Mouse (Mus musculus): Measurements from ENCODE around the gene Ppm1l. TPM values are rescaled to one million over a fixed set of nuclear protein-coding genes. Genes with fewer than 3 reads are reported as not detected.
"Not testable (repeated sequence)": the region's sequence is repeated elsewhere in the genome, so short reads cannot be mapped to it uniquely, and the experiment has no call there.

Ppm1l gene
- polyA plus RNA-seq, 1 experiment from 2014 or later: 24.2 TPM

DNA sequence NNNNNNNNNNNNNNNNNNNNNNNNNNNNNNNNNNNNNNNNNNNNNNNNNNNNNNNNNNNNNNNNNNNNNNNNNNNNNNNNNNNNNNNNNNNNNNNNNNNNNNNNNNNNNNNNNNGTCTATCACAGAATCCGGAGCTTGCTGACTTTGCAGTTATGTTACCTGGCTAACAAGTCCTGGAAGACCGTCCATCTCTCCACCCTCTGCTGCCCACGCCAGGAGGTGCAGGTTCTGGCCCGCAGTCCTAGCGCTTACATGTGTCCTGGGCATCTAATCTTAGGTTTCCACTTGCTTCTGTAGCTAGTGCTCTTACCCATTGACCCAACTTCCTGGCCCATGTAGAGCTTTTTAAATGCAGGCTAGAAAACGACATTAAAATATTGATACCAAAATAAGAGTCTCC lies 99.5 kb downstream of the Ppm1l start:
- H3K9ac ChIP-seq (replicated peaks): no peak overlapping the region
- no peak overlapping the region for H3K4me3 ChIP-seq (replicated peaks)
- 88% methylated on average over 6 of the region's 6 CpGs for WGBS
- H3K36me3 ChIP-seq: no peaks in the 10 kb centered on the region
- no peak for ATAC-seq (ENCODE audit: low FRiP score)
- no peak overlapping the region for H3K27ac ChIP-seq (replicated peaks)
- no peaks in the 10 kb centered on the region; the same call in 1 of the 2 replicates for H3K4me1 ChIP-seq
- no peaks in the 10 kb centered on the region for H3K9me3 ChIP-seq (replicated peaks)
- no peak overlapping the region for H3K4me2 ChIP-seq
- no peaks in the 10 kb centered on the region for H3K27me3 ChIP-seq (replicated peaks)

DNA sequence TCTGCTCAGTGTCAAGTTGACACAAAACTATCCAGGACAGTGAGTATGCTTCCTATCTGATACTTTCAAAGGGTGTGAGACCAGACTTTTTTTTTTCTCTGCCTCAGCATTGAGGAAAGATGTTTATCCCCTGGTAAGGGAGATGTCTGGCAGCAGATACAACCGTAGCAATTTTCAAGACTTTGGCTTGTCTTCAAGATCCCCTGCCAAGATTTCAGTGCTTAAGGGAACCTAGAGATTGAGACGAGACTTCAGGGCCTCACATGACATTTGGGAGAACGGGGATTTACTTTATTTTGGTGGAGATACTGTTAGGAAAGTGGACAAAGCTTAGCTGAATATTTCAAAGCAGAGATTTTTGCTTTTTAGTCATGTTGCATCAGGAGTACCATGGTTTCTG lies 106.1 kb downstream of the Ppm1l start:
- Histone ChIP-seq H3K4me3 (replicated peaks) (no peak overlapping the region), H3K36me3 (no peaks in the 10 kb centered on the region), H3K9me3 (replicated peaks) (no peaks in the 10 kb centered on the region), H3K9ac (replicated peaks) (no peak overlapping the region), H3K27me3 (replicated peaks) (no peaks in the 10 kb centered on the region), H3K27ac (replicated peaks) (no peak overlapping the region), H3K4me2 (no peak overlapping the region), H3K4me1 (peaks cover 3% of the 10 kb centered on the region; the same call in 1 of the 2 replicates)
- no peak for ATAC-seq (ENCODE audit: low FRiP score)
- 61% methylated on average over 3 of the region's 3 CpGs for WGBS

DNA sequence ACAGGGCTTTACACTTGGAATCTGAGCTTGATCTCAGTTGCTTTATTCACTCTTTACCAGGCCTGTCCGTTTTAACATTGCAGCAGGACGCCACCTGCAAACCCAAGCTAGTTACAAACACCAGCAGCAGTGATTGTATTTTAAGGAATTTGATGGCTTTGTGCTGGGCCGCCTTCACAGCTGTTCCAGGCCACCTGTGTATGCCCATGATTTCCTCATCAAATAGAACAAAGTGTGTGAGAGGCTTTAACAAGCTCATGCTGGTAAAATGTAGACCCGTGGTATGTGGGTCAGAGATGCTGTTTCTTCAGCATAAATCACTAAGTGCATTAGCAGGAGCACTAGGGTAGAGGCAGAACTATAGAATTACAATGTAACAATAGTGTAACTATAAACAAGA lies 106.7 kb downstream of the Ppm1l start:
- WGBS: 56% methylated on average over 4 of the region's 4 CpGs
- Histone ChIP-seq H3K36me3 (no peaks in the 10 kb centered on the region), H3K9ac (replicated peaks) (no peak overlapping the region), H3K4me2 (no peak overlapping the region), H3K9me3 (replicated peaks) (no peaks in the 10 kb centered on the region), H3K4me1 (peaks cover 3% of the 10 kb centered on the region; the same call in 1 of the 2 replicates), H3K27ac (replicated peaks) (no peak overlapping the region), H3K4me3 (replicated peaks) (no peak overlapping the region), H3K27me3 (replicated peaks) (no peaks in the 10 kb centered on the region)
- no peak for ATAC-seq (ENCODE audit: low FRiP score)

DNA sequence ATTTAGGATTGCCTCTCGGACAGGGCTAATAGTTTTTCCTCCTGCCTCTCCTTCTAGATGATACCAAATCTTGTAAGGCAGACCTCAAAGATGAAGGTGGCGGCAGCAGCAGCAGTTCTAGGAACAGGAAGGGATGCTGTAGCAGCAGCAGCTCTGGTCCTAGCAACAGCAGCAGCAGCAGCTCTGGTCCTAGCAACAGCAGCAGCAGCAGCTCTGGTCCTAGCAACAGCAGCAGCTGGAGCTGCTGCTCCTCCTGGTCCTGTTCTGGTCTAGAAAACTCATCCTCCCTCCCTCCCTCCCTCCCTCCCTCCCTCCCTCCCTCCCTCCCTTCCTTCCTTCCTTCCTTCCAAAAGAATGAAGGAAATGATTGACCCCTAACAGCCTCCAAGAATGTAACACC lies 108.1 kb downstream of the Ppm1l start:
- not testable (repeated sequence) for H3K27me3 ChIP-seq (replicated peaks); H3K27ac ChIP-seq (replicated peaks); H3K4me1 ChIP-seq; H3K9ac ChIP-seq (replicated peaks); H3K9me3 ChIP-seq (replicated peaks); ATAC-seq (ENCODE audit: low FRiP score); H3K4me2 ChIP-seq; H3K4me3 ChIP-seq (replicated peaks); H3K36me3 ChIP-seq
- WGBS: 86% methylated on average over 2 of the region's 2 CpGs

DNA sequence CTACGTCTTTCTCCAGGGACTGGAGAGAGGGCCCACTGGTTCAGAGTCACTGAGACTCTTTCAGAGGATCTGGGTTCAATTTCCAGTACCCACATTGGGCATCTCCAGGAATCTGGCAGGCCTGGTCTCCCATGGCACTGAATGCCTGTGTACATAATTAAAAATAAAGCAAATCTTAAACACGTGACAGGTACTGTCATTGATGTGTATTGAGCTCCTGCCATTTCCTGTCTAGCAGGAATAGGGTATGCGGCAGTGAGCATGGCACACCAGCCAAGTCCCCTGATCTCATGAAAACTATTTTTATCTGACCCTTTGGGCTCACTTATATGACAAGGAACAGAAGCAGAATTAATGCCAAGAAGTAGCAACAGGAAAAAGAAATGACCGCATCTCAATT lies 110.6 kb downstream of the Ppm1l start:
- ATAC-seq (ENCODE audit: low FRiP score): no peak
- Histone ChIP-seq H3K36me3 (no peaks in the 10 kb centered on the region), H3K27ac (replicated peaks) (no peak overlapping the region), H3K4me3 (replicated peaks) (no peak overlapping the region), H3K9ac (replicated peaks) (no peak overlapping the region), H3K27me3 (replicated peaks) (no peaks in the 10 kb centered on the region), H3K9me3 (replicated peaks) (no peaks in the 10 kb centered on the region), H3K4me2 (no peak overlapping the region), H3K4me1 (peaks cover 3% of the 10 kb centered on the region; the same call in 1 of the 2 replicates)
- 76% methylated on average over 4 of the region's 4 CpGs for WGBS

DNA sequence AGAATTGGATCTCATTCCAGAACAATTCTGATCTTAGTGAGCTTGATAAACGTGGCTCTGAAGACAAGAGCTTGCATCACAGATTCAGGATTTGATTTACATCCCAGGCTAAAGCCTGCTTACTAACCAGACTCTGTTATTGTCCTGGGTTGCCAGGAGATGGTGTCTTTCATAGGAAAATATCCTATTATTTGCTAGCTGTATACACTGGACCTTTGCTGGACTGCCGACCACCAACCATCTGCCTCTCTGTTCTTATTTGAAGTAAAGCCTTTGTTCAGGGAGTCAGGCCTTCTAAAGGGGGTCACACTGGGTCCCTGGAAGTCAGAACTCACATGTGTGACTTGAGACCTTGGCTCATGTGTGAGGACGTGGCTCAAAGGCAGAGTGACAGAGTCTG lies 111.6 kb downstream of the Ppm1l start:
- Histone ChIP-seq H3K4me1 (peaks cover 2% of the 10 kb centered on the region; the same call in 1 of the 2 replicates), H3K9ac (replicated peaks) (no peak overlapping the region), H3K4me3 (replicated peaks) (no peak overlapping the region), H3K27ac (replicated peaks) (no peak overlapping the region), H3K36me3 (no peaks in the 10 kb centered on the region), H3K27me3 (replicated peaks) (no peaks in the 10 kb centered on the region), H3K4me2 (no peak overlapping the region), H3K9me3 (replicated peaks) (no peaks in the 10 kb centered on the region)
- ATAC-seq (ENCODE audit: low FRiP score): no peak
- 11% methylated on average over 3 of the region's 3 CpGs for WGBS

DNA sequence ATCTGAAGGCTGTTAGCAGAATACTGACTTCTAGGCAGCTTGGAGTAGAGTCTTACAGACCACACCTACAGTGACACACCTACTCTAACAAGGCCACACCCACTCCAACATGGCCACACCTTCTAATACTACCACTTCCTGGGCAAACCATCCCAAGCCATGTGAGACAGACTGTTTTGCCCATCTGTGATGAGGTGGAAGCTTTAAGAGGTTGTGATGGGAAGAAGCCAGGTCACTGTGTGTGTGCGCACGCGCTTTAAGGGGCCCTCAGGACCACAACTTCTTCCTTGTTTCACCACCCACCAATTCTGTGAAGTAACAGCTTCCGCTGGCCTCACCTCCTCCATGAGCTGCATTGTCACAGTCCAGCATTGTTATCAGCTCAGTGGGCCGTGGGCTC lies 112.7 kb downstream of the Ppm1l start:
- 93% methylated on average over 5 of the region's 5 CpGs for WGBS
- no peak for ATAC-seq (ENCODE audit: low FRiP score)
- no peaks in the 10 kb centered on the region for H3K27me3 ChIP-seq (replicated peaks)
- peaks cover 8% of the 10 kb centered on the region; the same call in 1 of the 2 replicates for H3K4me1 ChIP-seq
- H3K9ac ChIP-seq (replicated peaks): no peak overlapping the region
- no peaks in the 10 kb centered on the region for H3K36me3 ChIP-seq
- H3K9me3 ChIP-seq (replicated peaks): no peaks in the 10 kb centered on the region
- no peak overlapping the region for H3K4me3 ChIP-seq (replicated peaks)
- no peak overlapping the region for H3K4me2 ChIP-seq
- H3K27ac ChIP-seq (replicated peaks): no peak overlapping the region

DNA sequence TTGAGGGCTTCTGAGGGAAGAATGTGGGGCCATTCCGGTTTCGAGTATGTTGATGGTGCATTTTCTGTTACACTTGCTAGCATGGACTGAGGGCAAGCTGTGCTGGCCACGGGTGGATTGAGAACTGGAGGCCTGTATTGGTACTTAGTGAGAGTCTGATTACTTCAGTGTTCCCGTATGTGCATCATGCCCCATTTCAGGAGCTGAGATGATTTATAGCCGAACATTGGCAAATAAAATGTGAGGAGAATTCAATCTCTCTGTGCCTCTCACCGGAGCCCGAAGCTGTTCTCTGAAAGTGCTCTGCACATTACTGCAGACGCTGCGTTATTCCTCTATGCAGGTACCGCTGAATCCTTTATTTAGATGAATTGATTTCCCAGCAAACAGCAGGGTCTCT lies 116.9 kb downstream of the Ppm1l start:
- Histone ChIP-seq H3K4me1 (peaks cover 11% of the 10 kb centered on the region; the same call in 1 of the 2 replicates), H3K27me3 (replicated peaks) (no peaks in the 10 kb centered on the region), H3K4me3 (replicated peaks) (no peak overlapping the region), H3K9me3 (replicated peaks) (no peaks in the 10 kb centered on the region), H3K9ac (replicated peaks) (no peak overlapping the region), H3K27ac (replicated peaks) (peak overlapping the region; percentile 59), H3K4me2 (0 out of 2 replicates have a peak overlapping the region, but pooled peaks have one; percentile 9), H3K36me3 (no peaks in the 10 kb centered on the region)
- WGBS: 59% methylated on average over 10 of the region's 10 CpGs
- ATAC-seq (ENCODE audit: low FRiP score): peak; percentile 53

DNA sequence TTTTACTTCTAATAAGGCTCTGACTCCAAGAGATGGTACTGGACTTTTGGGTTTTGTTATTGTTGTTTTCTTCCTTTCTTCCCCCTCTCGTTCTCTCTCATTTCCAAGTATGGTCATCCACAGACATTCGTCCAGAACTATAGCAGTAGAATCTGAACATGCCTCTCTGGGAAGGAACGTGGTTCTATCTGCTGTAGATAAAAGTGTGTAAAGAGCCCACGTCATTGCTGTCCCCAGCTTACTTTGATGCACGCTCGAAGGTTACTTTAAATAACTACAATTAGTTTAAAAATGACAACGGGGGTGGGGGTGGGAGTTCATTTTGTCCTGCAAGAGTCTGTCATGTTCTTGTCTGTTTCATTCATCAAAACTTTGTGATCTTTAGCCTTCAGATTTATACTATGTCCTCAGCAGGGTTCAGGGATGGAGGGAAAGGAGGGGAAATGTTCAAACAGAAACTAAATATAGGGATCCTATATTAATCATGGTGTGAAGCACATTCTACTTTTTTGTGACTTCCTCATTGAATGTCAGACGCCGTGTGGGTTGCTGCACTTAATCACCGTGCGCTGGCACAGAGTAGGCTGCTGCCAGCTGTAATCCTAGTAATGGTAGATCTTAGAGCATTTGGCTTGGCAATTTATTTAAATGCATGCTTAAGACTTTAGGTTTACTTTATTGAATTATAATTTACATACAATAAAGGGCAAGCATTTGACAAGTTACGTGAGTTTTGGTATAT lies 122.3 kb downstream of the Ppm1l start:
- Histone ChIP-seq H3K4me2 (no peak overlapping the region), H3K4me3 (replicated peaks) (no peak overlapping the region), H3K36me3 (no peaks in the 10 kb centered on the region), H3K27ac (replicated peaks) (no peak overlapping the region), H3K27me3 (replicated peaks) (no peaks in the 10 kb centered on the region), H3K9ac (replicated peaks) (no peak overlapping the region), H3K4me1 (peaks cover 5% of the 10 kb centered on the region; the same call in 1 of the 2 replicates), H3K9me3 (replicated peaks) (no peaks in the 10 kb centered on the region)
- no peak for ATAC-seq (ENCODE audit: low FRiP score)
- 76% methylated on average over 12 of the region's 12 CpGs for WGBS

DNA sequence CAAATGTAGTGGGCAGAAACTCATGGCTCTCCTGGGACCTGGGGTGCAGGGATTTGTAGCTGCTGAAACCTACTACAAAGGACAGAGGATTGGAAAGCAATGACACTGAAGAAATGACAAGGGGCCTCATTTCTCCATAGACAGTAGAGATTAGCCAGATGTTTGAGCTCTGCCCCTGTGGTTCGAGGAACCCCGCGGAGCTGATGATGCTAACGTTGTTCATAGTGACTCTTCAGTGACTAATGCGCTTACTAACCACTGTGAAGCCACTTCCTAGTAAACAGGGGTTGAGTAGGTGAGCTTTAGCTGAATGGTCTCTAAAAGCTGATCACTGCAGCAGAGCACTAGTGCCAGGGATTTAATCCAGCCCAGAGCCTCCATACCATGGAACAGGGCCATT lies 124.1 kb downstream of the Ppm1l start:
- no peak for ATAC-seq (ENCODE audit: low FRiP score)

DNA sequence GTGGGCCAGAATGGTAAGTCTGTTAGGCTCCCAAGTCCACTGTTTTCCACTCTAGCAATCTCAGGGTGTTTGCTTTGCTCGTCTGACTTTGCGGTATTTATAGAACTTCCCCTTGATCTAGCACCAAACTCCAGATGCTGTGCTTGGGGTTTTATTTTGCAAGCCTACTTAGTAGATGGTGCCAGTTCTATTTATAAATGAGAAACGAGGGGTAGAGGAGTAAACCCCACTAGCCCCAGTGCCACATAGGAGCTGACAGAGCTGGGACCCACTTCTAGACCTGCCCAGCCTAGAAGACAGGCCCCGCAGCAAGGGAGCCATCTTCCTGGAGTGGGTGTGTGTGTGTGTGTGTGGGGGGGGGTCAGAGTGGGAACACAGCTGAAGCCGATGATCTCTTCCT lies 130.3 kb downstream of the Ppm1l start:
- H3K36me3 ChIP-seq: no peaks in the 10 kb centered on the region
- H3K27me3 ChIP-seq (replicated peaks): no peaks in the 10 kb centered on the region
- no peak overlapping the region for H3K9ac ChIP-seq (replicated peaks)
- H3K27ac ChIP-seq (replicated peaks): no peak overlapping the region
- WGBS: 87% methylated on average over 5 of the region's 5 CpGs
- H3K9me3 ChIP-seq (replicated peaks): no peaks in the 10 kb centered on the region
- H3K4me2 ChIP-seq: no peak overlapping the region
- no peaks in the 10 kb centered on the region for H3K4me1 ChIP-seq
- no peak for ATAC-seq (ENCODE audit: low FRiP score)
- H3K4me3 ChIP-seq (replicated peaks): no peak overlapping the region

More for the DNA sequence above, 124.1 kb downstream of the Ppm1l start:
- Histone ChIP-seq H3K4me1 (no peaks in the 10 kb centered on the region; the same call in 1 of the 2 replicates), H3K9ac (replicated peaks) (no peak overlapping the region), H3K27me3 (replicated peaks) (no peaks in the 10 kb centered on the region), H3K4me3 (replicated peaks) (no peak overlapping the region), H3K9me3 (replicated peaks) (no peaks in the 10 kb centered on the region), H3K36me3 (no peaks in the 10 kb centered on the region), H3K27ac (replicated peaks) (no peak overlapping the region), H3K4me2 (no peak overlapping the region)
- 66% methylated on average over 5 of the region's 5 CpGs for WGBS

DNA sequence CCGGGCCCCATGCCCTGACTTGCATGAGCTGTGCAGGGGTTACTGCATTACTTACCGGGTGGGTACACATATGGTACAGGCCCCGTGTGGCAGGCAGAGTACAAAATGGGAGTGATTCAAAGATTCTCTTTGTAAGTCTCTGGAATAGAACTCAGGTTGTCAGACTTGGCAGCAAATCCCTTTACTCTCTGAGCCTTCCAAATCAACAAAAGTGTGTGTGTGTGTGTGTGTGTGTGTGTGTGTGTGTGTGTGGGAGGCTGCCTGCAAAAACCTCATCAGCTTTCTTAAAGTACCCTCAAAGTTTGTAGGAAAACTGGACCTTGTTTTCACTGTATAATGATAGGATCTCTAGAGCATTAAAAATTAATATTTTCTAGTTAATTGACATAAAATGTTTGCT lies 132.4 kb downstream of the Ppm1l start:
- H3K36me3 ChIP-seq: no peaks in the 10 kb centered on the region
- H3K4me3 ChIP-seq (replicated peaks): no peak overlapping the region
- ATAC-seq (ENCODE audit: low FRiP score): no peak
- 62% methylated on average over 3 of the region's 3 CpGs for WGBS
- H3K4me1 ChIP-seq: no peaks in the 10 kb centered on the region
- H3K4me2 ChIP-seq: no peak overlapping the region
- H3K9ac ChIP-seq (replicated peaks): no peak overlapping the region
- no peaks in the 10 kb centered on the region for H3K27me3 ChIP-seq (replicated peaks)
- no peaks in the 10 kb centered on the region for H3K9me3 ChIP-seq (replicated peaks)
- no peak overlapping the region for H3K27ac ChIP-seq (replicated peaks)
